Mouse (Mus musculus) ES-Bruce4 (cell line): Measurements from ENCODE around the gene Ctbp2.

Experiments
- CTCF ChIP-seq: IDR thresholded peaks from one replicate; pipeline ENCODE4 v1.8.1; 2011; ENCODE audit warnings: low read depth, low read length
- EP300 ChIP-seq: IDR thresholded peaks from 2 replicates; pipeline ENCODE4 v1.6.1; 2011; ENCODE audit warnings: low read depth, low read length; ENCODE audit not compliant: insufficient read depth
- POLR2A ChIP-seq: IDR thresholded peaks from one replicate; pipeline ENCODE4 v1.8.1; 2011; ENCODE audit warnings: low read length; ENCODE audit not compliant: insufficient read depth

DNA sequence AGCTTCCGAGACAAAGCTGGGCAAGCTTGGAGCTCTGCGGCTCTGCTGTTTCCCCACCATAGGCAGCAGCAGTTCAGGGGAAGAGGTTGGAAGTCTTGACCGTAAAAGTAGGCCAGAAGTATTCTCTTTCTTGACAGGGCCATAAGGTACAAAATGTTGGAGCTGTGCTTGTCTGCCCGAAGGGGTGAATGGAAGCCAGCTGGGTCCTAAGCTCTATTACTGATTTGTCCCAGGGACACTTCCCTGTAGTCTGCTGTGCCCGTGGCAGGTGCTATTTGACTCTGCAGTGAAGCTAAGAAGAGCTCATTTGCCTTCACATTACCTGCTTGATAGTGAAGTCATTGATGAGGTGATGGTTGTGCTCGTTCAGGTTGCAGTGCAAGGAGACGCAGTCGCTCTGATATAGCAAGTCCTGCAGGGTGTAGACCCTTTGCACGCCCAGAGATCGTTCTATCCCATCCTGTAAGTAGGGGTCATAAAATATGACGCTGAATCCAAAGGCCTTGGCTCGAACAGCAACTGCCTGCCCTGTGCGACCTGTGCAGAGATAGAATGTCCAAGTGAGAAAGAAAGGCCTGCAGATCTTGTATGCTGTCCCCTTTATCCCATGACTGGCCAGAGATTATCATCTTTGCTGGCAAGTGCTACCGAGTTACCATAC lies 132.8 kb downstream of the Ctbp2 start:
- TF ChIP-seq CTCF, result no peak
- no peak for TF ChIP-seq POLR2A
- no peak for TF ChIP-seq EP300
